Mouse (Mus musculus): Measurements from ENCODE around the gene Serpine1. TPM values are rescaled to one million over a fixed set of nuclear protein-coding genes. Genes with fewer than 3 reads are reported as not detected.
A peak's percentile ranks its signal among the peaks of the same experiment; 100 is the strongest.

The Serpine1 gene
- polyA plus RNA-seq, 2 experiments, result 0.40 to 3.9 TPM

- no peak for ATAC-seq (ENCODE audit: low FRiP score, low read depth)
- H3K9me3 ChIP-seq (ENCODE audit: control insufficient read depth, low read length), result no peaks in the 10 kb centered on the region
- DNase-seq (ENCODE audit: low spot score), result no peak
- H3K27me3 ChIP-seq (ENCODE audit: control insufficient read depth, insufficient read depth, low read length), result peaks cover 73% of the 10 kb centered on the region
- H3K4me3 ChIP-seq (replicated peaks; ENCODE audit: low read length), result peak overlapping the region; percentile 32; the same call in 1 of the 2 replicates
- no peak for TF ChIP-seq POLR2A (IDR thresholded peaks at IDR 0.05; ENCODE audit: borderline replicate concordance, extremely low read depth, insufficient read depth, insufficient read length)
- H3K4me2 ChIP-seq (replicated peaks; ENCODE audit: low read depth, low read length, severe bottlenecking), result peak overlapping the region; percentile 34
- 13% methylated on average over 22 of the region's 22 CpGs for WGBS
- no peak overlapping the region for H3K9ac ChIP-seq (ENCODE audit: low read depth, low read length, severe bottlenecking)
- H3K4me1 ChIP-seq (ENCODE audit: control insufficient read depth, insufficient read depth, low read length), result peaks cover 21% of the 10 kb centered on the region
- H3K36me3 ChIP-seq (ENCODE audit: control insufficient read depth, insufficient read depth, low read length), result 0 out of 2 replicates have a peak, but pooled peaks cover 3% of the 10 kb centered on the region
- H3K27ac ChIP-seq (replicated peaks; ENCODE audit: low read depth, low read length), result no peak overlapping the region
These were observed 41.7 kb downstream of the Serpine1 start for GRCm38 (mm10) chr5:137030416-137030810.

- peaks cover 21% of the 10 kb centered on the region for H3K4me1 ChIP-seq (ENCODE audit: control insufficient read depth, insufficient read depth, low read length)
- peak overlapping the region; percentile 56 for H3K4me2 ChIP-seq (replicated peaks; ENCODE audit: low read depth, low read length, severe bottlenecking)
- H3K27me3 ChIP-seq (ENCODE audit: control insufficient read depth, insufficient read depth, low read length), result peaks cover 79% of the 10 kb centered on the region
- H3K9ac ChIP-seq (ENCODE audit: low read depth, low read length, severe bottlenecking), result no peak overlapping the region
- H3K9me3 ChIP-seq (ENCODE audit: control insufficient read depth, low read length), result no peaks in the 10 kb centered on the region
- H3K36me3 ChIP-seq (ENCODE audit: control insufficient read depth, insufficient read depth, low read length), result no peaks in the 10 kb centered on the region
- no peak overlapping the region for H3K27ac ChIP-seq (replicated peaks; ENCODE audit: low read depth, low read length)
- peak; percentile 96 for DNase-seq (ENCODE audit: low spot score)
- peak overlapping the region; percentile 32 for H3K4me3 ChIP-seq (replicated peaks; ENCODE audit: low read length)
- ATAC-seq (ENCODE audit: low FRiP score, low read depth), result peak; percentile 90
- TF ChIP-seq POLR2A (IDR thresholded peaks at IDR 0.05; ENCODE audit: borderline replicate concordance, extremely low read depth, insufficient read depth, insufficient read length), result no peak
- WGBS, result under 1% methylated on average over 52 of the region's 52 CpGs
These were observed 42.2 kb downstream of the Serpine1 start for GRCm38 (mm10) chr5:137029643-137030415.

DNA sequence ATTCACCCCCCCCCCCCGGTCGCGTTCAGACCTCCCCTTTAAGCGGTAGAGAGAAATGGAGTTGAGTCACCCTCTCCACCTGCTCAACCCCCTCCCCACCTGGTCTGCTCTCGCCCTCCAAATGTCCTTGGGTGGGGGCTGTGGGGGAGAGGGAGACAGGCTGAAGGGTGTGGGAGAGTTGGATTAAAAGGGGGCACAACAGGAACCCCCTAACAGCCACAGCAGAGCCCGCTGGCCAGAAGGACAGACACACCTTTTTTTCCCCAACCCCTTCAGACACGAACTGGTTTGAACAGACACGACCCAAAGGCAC lies 42.8 kb downstream of the Serpine1 start:
- no peak overlapping the region for H3K4me3 ChIP-seq (replicated peaks; ENCODE audit: low read length)
- 0 out of 2 replicates have a peak overlapping the region, but pooled peaks have one; percentile 56 for H3K4me2 ChIP-seq (replicated peaks; ENCODE audit: low read depth, low read length, severe bottlenecking)
- WGBS, result 4% methylated on average over 5 of the region's 8 CpGs
- H3K9ac ChIP-seq (ENCODE audit: low read depth, low read length, severe bottlenecking), result no peak overlapping the region
- no peaks in the 10 kb centered on the region for H3K36me3 ChIP-seq (ENCODE audit: control insufficient read depth, insufficient read depth, low read length)
- TF ChIP-seq POLR2A (IDR thresholded peaks at IDR 0.05; ENCODE audit: borderline replicate concordance, extremely low read depth, insufficient read depth, insufficient read length), result no peak
- H3K27ac ChIP-seq (replicated peaks; ENCODE audit: low read depth, low read length), result no peak overlapping the region
- H3K27me3 ChIP-seq (ENCODE audit: control insufficient read depth, insufficient read depth, low read length), result peaks cover 83% of the 10 kb centered on the region
- DNase-seq (ENCODE audit: low spot score), result no peak
- no peak for ATAC-seq (ENCODE audit: low FRiP score, low read depth)
- H3K4me1 ChIP-seq (ENCODE audit: control insufficient read depth, insufficient read depth, low read length), result peaks cover 21% of the 10 kb centered on the region
- no peaks in the 10 kb centered on the region for H3K9me3 ChIP-seq (ENCODE audit: control insufficient read depth, low read length)

DNA sequence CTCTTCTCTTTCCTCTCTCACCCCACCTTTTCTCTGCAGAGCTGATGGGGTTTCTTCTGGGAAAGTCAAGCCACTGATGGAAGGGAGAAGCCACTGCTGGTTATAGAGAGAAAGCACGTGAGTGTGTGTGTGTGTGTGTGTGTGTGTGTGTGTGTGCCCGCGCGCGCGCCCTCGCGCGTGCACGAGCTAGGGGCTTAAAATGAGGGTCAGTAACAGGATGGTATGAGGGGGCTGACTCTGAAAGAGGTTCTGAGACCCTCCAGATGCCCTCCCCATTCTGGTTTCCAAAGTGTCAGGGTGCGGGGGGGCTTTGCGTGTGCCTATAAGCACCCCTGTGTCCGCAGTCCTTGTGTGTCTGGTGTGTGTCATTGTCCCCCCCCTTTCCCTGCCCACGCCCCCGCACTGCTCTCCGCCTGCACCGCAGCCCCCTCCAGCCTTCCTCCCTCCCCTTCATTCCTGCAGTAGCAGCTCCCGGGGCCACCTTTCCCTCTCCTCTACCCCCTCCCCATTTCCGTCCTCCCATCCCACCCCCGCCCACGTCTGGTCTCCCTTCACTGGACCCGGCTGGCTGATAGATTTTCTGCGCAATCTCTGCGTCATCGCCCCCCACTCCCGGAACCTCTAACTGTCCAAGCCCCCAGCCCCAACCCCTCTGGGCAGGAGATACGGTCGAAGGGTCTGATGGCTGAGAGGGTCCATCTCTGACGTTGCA lies 43.4 kb downstream of the Serpine1 start:
- Histone ChIP-seq H3K4me3 (replicated peaks; ENCODE audit: low read length) (no peak overlapping the region), H3K27me3 (ENCODE audit: control insufficient read depth, insufficient read depth, low read length) (peaks cover 83% of the 10 kb centered on the region), H3K4me2 (replicated peaks; ENCODE audit: low read depth, low read length, severe bottlenecking) (no peak overlapping the region), H3K4me1 (ENCODE audit: control insufficient read depth, insufficient read depth, low read length) (peaks cover 21% of the 10 kb centered on the region), H3K9ac (ENCODE audit: low read depth, low read length, severe bottlenecking) (no peak overlapping the region), H3K9me3 (ENCODE audit: control insufficient read depth, low read length) (no peaks in the 10 kb centered on the region), H3K27ac (replicated peaks; ENCODE audit: low read depth, low read length) (no peak overlapping the region), H3K36me3 (ENCODE audit: control insufficient read depth, insufficient read depth, low read length) (no peaks in the 10 kb centered on the region)
- 6% methylated on average over 28 of the region's 29 CpGs for WGBS
- no peak for DNase-seq (ENCODE audit: low spot score)
- no peak for ATAC-seq (ENCODE audit: low FRiP score, low read depth)
- TF ChIP-seq POLR2A (IDR thresholded peaks at IDR 0.05; ENCODE audit: borderline replicate concordance, extremely low read depth, insufficient read depth, insufficient read length), result no peak

DNA sequence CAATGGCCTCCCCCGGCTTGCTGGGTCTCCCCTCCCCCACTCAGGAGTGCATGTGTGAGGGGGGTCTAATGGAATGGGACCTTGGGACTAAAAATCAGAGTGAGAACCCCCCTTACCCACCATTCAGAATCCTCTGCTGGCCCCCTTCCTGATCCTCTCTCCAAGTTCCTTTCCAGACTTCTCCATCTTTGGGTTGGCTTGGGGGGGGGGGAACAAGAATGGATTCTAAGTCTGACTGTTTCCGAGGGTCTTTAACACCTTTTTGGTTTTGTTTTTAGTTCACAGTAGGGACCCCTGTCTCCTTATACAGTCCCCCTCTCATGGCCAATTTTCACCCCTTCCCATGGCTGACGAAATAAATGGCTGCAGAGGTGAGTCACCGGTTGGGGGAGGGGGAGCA lies 46.0 kb downstream of the Serpine1 start, which contains the start of gene Vgf:
TSS of gene Vgf (plus strand) at position 301 of the 400 bp plus-strand sequence.
- Histone ChIP-seq H3K36me3 (ENCODE audit: control insufficient read depth, insufficient read depth, low read length) (no peaks in the 10 kb centered on the region), H3K9me3 (ENCODE audit: control insufficient read depth, low read length) (no peaks in the 10 kb centered on the region), H3K4me3 (replicated peaks; ENCODE audit: low read length) (no peak within 1 kb of the TSS), H3K27me3 (ENCODE audit: control insufficient read depth, insufficient read depth, low read length) (peaks cover 63% of the 10 kb centered on the region), H3K4me1 (ENCODE audit: control insufficient read depth, insufficient read depth, low read length) (peaks cover 8% of the 10 kb centered on the region; the same call in 1 of the 2 replicates), H3K27ac (replicated peaks; ENCODE audit: low read depth, low read length) (no peak within 1 kb of the TSS), H3K4me2 (replicated peaks; ENCODE audit: low read depth, low read length, severe bottlenecking) (no peak within 1 kb of the TSS), H3K9ac (ENCODE audit: low read depth, low read length, severe bottlenecking) (no peak within 1 kb of the TSS)
- TF ChIP-seq POLR2A (IDR thresholded peaks at IDR 0.05; ENCODE audit: borderline replicate concordance, extremely low read depth, insufficient read depth, insufficient read length), result no peak
- 20% methylated on average over 4 of the region's 4 CpGs for WGBS
- DNase-seq (ENCODE audit: low spot score) (no peak), ATAC-seq (ENCODE audit: low FRiP score, low read depth) (no peak)

All from limb, embryonic 14.5 days (tissue).